Mouse (Mus musculus): ENCODE measurements around the gene Zfp865. TPM values are rescaled to one million over a fixed set of nuclear protein-coding genes. Genes with fewer than 3 reads are reported as not detected.
A peak's percentile ranks its signal among the peaks of the same experiment; 100 is the strongest.

The Zfp865 gene
- total RNA-seq, 2 experiments from 2014 or later, result 12.6 to 13.4 TPM

DNA sequence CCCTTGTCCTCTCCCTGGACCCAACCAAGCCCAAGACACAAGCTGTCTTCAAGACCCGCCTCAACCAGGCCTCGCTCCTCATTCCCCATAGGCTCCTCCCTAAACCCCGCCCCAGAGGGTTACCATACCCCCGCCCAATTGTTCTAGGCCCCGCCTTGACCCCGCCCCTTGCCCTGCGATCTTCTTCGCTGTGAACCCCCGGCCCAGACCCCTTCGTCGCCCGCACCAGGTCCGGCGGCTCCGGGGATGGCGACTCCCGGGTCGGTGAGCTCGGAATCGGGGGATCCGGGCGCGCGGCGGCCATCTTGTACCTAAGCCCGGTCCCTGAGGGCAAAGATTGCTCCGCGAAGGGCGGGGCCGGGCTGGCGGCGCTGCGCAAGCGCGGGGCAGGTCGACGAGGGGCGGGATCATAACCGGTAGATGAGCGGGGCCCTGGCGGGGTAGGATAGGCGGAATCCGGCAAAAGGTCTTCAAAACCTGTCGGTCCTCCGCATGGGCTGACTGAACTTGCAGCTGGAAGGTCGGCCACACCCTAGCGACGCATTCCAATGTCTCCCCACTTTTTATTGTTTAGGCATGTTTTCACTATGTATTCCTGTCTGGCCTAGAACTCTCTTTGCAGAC lies 18.0 kb downstream of the Zfp865 start, which contains the start of gene Zfp784:
Gene Zfp784, minus strand, starts transcription at position 338 of the 624 bp plus-strand sequence.
- peak; percentile 94 for DNase-seq
- intact Hi-C loops (cut with DNase I; ENCODE audit: low total_unique reads), result no loop called here

GRCm38 (mm10) chr7:5038940-5039339 lies 18.8 kb downstream of the Zfp865 start:
- DNase-seq, result no peak
- intact Hi-C loops (cut with DNase I; ENCODE audit: low total_unique reads), result no loop called here

DNA sequence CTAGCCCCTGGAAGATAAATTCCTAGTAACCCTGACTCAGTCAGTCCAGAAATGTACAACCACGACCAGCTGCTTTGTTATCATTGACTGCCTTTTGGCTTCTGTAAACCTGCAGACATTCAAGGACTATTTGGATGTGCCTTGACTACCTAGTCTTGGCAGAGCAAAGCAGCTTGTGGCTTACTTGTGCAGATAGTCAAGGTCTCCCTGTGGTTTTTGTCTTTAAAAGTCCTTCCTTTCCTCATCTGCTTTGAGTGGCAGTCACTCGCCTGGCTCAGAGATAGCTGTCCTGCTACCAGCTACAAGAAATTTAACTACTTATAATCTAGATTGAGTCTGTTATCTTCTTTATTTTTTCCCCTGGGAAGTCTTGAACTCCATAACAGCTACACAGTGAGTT lies 24.8 kb downstream of the Zfp865 start:
- no peak for DNase-seq
- intact Hi-C loops (cut with DNase I; ENCODE audit: low total_unique reads), result no loop called here

DNA sequence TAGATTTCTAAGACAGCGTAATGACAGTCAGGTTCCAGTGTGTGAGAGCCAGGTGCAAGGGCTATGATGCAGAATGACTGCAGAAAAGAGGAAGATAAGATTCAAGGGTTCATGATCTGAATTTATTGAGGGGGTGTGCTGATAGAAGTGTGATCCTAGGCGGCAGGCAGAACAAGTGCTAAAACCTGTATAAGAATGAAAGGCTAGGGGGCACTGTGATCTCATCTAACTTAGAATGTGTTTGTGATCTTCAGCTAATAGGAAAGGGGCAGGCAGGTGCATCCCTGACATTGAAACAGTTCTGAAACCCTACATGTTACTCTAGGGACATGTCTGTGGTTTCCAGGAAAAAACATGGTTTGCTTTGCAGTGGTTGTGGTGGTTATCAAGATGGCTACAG lies 25.9 kb downstream of the Zfp865 start:
- DNase-seq, result no peak
- intact Hi-C loops (cut with DNase I; ENCODE audit: low total_unique reads), result loop anchor here (2.0 kb wide), 1 partner anchor 103 kb away; no protein-coding TSS in a partner anchor

GRCm38 (mm10) chr7:5047313-5047712 lies 27.1 kb downstream of the Zfp865 start:
- intact Hi-C loops (cut with DNase I; ENCODE audit: low total_unique reads), result loop anchor here (2.0 kb wide), 1 partner anchor 105 kb away; no protein-coding TSS in a partner anchor
- DNase-seq, result no peak

DNA sequence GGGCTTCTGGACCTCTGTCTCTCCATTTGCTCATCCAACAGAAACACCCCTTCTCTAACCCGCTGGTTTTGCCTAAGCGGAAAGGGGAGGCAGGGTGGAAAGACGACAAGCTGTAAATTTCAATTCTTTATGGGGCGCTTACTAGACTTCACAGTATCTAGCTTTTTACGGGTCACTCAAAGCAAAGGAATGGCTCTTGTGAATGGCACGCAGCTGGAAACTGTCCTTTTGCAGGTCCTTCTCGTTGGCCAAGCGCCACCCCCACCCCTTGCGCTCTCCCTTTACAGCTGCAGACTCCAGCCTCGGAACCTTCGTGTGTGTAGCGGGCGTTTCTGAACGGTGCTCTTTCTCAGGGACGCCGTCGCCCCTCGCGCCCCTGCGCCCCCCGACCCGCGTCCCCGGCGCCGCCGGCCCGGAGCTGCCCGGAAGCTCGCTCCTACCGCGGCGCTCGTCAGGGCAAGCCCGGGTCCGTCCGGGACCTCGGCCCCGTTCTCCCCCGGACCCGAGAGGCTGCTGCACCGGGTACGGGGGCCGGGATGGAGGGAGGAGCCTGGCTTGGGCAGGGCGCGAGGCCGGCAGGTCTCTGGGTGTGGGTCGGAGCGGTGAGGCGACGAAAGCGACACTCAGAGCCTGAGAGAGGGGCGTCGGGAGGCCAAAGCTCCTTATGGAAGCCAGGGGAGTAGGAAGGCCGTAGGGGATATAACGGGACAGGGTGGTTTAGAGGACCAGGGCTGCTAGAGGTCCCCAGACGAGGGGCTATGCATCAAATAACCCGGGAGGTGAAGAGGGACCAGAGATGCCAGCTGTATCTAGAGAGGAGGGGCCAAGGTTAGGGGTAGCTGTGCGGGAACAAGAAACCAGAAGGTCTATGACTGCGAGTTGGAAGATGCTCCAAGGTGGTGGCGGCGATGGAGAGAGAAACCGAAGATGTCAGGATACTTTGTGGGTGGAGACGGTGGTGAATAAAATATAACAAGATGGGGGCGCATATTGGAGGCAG lies 31.3 kb downstream of the Zfp865 start, which contains the start of gene Zfp580:
Gene Zfp580, plus strand, starts transcription at position 346 of the 1,000 bp plus-strand sequence.
- intact Hi-C loops (cut with DNase I; ENCODE audit: low total_unique reads), result loop anchor here (2.0 to 5.0 kb wide), 2 partner anchors 34 to 55 kb away; partner anchors contain the start of genes Gm44973 and Zfp579
- peak; percentile 80 for DNase-seq

DNA sequence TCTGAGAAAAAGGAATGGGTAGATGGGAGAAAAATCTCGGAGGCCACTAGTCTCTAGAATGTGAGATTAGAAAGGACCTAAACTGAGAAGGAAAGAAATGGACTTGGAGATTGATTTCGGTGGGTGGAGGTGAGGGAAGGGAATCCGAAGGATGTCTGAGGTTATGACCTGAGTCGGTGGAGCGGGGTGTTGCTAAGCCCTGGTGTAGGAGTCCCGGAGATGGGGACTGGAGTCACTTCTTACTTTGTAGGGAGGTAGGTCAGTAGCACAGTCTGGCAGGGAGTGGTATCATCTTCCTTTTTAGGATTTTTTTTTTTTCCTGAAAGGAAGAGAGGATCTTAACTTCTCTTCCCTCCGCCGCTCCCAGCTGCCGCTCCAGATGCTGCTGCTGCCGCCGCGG lies 32.3 kb downstream of the Zfp865 start:
- intact Hi-C loops (cut with DNase I; ENCODE audit: low total_unique reads), result loop anchor here (2.0 to 5.0 kb wide), 2 partner anchors 35 to 56 kb away; partner anchors contain the start of genes Gm44973 and Zfp579
- DNase-seq, result no peak

DNA sequence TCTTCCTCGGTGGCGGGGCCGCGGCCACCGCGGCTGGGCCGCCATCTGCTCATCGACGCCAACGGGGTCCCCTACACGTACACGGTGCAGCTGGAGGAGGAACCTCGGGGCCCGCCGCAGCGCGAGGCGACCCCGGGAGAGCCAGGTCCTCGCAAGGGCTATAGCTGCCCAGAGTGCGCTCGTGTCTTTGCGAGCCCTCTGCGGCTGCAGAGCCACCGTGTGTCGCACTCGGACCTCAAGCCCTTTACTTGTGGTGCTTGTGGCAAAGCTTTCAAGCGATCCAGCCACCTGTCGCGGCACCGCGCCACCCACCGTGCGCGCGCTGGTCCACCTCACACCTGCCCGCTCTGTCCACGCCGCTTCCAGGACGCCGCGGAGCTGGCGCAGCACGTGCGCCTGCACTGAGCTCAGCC lies 32.8 kb downstream of the Zfp865 start:
- no peak for DNase-seq
- intact Hi-C loops (cut with DNase I; ENCODE audit: low total_unique reads), result loop anchor here (2.0 to 5.0 kb wide), 2 partner anchors 36 to 56 kb away; partner anchors contain the start of genes Gm44973 and Zfp579

- intact Hi-C loops (cut with DNase I; ENCODE audit: low total_unique reads), result loop anchor here (2.0 to 5.0 kb wide), 2 partner anchors 36 to 57 kb away; partner anchors contain the start of genes Gm44973 and Zfp579
- peak; percentile 24 for DNase-seq
Observed at GRCm38 (mm10) chr7:5053456-5054179, 33.4 kb downstream of the Zfp865 start.

- DNase-seq, result no peak
- intact Hi-C loops (cut with DNase I; ENCODE audit: low total_unique reads), result no loop called here
Observed at GRCm38 (mm10) chr7:5056651-5057263, 36.6 kb downstream of the Zfp865 start.

- DNase-seq, result no peak
Observed at GRCm38 (mm10) chr7:5057381-5057780, 37.2 kb downstream of the Zfp865 start.

GRCm38 (mm10) chr7:5057804-5058203 lies 37.6 kb downstream of the Zfp865 start:
- intact Hi-C loops (cut with DNase I; ENCODE audit: low total_unique reads), result no loop called here
- DNase-seq, result no peak

More at GRCm38 (mm10) chr7:5057381-5057780, 37.2 kb downstream of the Zfp865 start:
- intact Hi-C loops (cut with DNase I; ENCODE audit: low total_unique reads), result no loop called here

DNA sequence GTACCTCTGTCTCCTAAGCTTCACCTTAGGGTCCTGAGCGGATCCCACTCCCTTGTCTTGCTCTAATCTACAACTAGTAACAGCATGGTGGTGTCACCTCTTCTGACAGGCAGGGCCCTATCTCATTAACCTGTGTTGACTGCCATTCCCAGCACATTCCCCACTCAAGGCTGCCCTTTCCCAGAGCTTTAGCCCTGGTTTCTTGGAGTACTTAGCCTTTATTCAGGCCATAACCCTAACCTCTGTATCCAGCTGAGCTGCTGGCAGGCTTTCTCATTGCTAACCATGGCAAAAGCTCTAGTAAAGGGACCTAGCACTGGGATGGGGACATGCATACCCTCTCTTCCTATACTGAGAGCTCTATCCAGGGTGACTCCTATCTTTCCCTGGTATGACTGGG lies 38.5 kb downstream of the Zfp865 start:
- DNase-seq, result no peak
- intact Hi-C loops (cut with DNase I; ENCODE audit: low total_unique reads), result no loop called here

DNA sequence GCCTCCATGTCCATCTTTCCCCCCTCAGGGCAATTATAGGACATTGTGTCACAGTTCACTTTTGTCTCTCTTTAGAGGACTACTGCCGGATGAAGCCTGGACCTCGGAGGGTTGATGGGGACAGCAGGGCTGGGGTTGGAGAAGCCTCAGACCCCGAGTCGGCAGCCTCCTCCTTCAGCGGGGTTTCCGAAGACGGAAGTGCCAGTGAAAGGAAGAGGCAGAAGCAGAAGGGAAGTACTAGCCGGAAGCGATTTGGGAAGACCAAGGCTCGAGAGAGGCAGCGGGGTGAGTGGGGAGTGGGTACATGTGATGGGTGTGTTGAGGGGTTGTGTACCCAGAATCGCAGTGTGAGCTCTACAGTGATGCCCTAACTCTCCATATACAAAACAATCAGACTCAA lies 39.2 kb downstream of the Zfp865 start:
- intact Hi-C loops (cut with DNase I; ENCODE audit: low total_unique reads), result no loop called here
- DNase-seq, result no peak

DNA sequence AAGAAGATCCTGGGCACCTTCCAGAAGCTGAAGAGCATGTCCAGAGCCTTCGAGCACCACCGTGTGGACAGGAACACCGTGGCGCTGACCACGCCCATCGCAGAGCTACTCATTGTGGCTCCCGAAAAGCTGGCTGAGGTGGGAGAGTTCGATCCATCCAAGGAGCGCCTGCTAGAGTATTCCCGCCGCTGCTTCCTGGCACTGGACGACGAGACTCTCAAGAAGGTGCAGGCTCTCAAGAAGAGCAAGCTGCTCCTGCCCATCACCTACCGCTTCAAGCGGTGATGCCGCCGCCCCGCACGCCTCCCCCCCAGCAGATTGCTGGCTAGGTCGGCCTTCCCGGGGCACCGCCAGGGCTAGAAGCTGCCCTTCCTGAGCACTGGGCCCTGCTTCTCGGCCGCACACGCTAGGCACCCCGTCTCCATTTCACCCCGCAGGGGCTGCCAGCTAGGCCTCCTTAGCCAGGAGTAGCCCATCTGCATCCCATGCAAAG lies 40.1 kb downstream of the Zfp865 start:
- peak; percentile 83 for DNase-seq
- intact Hi-C loops (cut with DNase I; ENCODE audit: low total_unique reads), result no loop called here

DNA sequence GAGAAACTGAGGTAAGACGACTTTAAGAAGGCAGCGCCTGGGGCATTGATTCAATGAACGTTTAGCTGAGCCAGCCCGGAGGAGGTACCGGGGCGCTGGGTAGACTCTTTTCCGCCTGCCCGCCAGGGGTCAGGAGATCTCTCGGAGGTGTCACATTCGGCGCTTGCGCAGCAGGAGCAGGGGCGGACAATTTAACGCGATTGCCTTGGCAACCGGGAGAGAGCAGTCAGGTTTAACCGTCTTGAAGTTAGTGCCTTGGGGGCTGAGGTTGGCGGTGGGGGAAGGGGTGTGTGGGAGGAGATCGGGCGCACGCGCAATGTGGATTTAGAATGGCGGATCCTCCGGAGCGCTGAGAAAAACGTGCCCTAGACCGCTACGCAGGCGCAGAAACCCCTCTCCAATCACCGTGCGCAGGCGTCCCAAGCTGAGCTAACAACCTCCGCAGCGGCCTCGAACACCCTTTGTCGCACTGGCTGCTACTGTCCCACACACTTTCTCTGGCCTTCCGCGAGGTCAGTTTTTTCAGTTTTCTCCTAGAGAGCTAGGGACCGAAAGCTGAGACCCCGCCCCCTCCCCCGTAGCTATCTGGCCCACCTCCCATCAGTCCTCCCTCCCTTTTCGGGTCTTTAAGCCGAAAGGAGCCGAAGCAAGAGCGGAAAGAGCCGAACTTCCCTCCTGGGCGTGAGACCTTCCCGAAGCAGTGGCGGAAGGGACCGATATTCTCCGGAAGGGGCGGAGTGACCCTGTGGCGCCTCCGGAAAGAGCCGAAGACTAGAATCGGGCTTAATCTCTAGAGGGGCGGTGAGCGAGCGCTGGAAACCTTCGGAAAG lies 41.0 kb downstream of the Zfp865 start:
- DNase-seq, result peak; percentile 98
- intact Hi-C loops (cut with DNase I; ENCODE audit: low total_unique reads), result no loop called here

GRCm38 (mm10) chr7:5061774-5062359 lies 41.7 kb downstream of the Zfp865 start, which contains the start of gene U2af2:
U2af2 (plus strand) TSS chr7:5062143.
- peak; percentile 96 for DNase-seq
- intact Hi-C loops (cut with DNase I; ENCODE audit: low total_unique reads), result no loop called here
